Mouse (Mus musculus) liver, postnatal 0 days (tissue): ENCODE measurements around the gene Dqx1. TPM values are rescaled to one million over a fixed set of nuclear protein-coding genes. Genes with fewer than 3 reads are reported as not detected.

ENCODE experiments used
- ATAC-seq: fragments of 200-750 bp; cut with Nextera tagmentation; 2 replicates; pipeline ENCODE4 v1.8.0; 2017; ENCODE audit warnings: mild to moderate bottlenecking, moderate library complexity
- DNase-seq: peaks from one replicate; pipeline ENCODE4 v3.0.0-alpha.2; 2016
- H3K27ac ChIP-seq: fragments of 300-500 bp; sonication (generic); 2 replicates; pipeline ENCODE4 v1.5.1; 2014; ENCODE audit warnings: antibody characterized with exemption, moderate library complexity, mild to moderate bottlenecking, low read depth
- H3K27me3 ChIP-seq: fragments of 300-500 bp; sonication (generic); 2 replicates; pipeline ENCODE4 v1.6.1; 2014; ENCODE audit warnings: low read length, control low read depth, mixed read lengths; ENCODE audit not compliant: insufficient read depth
- H3K36me3 ChIP-seq: fragments of 300-500 bp; sonication (generic); replicated peaks from 2 replicates; pipeline ENCODE4 v1.6.1; 2014; ENCODE audit warnings: mild to moderate bottlenecking, control low read depth, low read length, moderate library complexity, mixed read lengths; ENCODE audit not compliant: insufficient read depth
- H3K4me1 ChIP-seq: fragments of 300-500 bp; sonication (generic); 2 replicates; pipeline ENCODE4 v1.6.1; 2014; ENCODE audit warnings: antibody characterized with exemption, mild to moderate bottlenecking, control low read depth; ENCODE audit not compliant: insufficient read depth
- H3K4me2 ChIP-seq: fragments of 300-500 bp; sonication (generic); 2 replicates; pipeline ENCODE4 v1.6.1; 2014; ENCODE audit warnings: low read depth, mild to moderate bottlenecking, low read length, moderate library complexity, mixed read lengths
- H3K4me3 ChIP-seq: fragments of 300-500 bp; sonication (generic); 2 replicates; pipeline ENCODE4 v1.5.1; 2014; ENCODE audit warnings: low read depth, low read length
- H3K9ac ChIP-seq: fragments of 300-500 bp; sonication (generic); replicated peaks from 2 replicates; pipeline ENCODE4 v1.6.1; 2014; ENCODE audit warnings: mild to moderate bottlenecking, moderate library complexity
- H3K9me3 ChIP-seq: fragments of 300-500 bp; sonication (generic); 2 replicates; pipeline ENCODE4 v1.6.1; 2016; ENCODE audit warnings: mild to moderate bottlenecking, control low read depth, low read length, mixed read lengths
- CTCF ChIP-seq: sonication (generic); IDR thresholded peaks from 2 replicates; pipeline ENCODE4 v1.5.1; 2016; ENCODE audit warnings: antibody characterized with exemption, low read depth
- EP300 ChIP-seq: IDR thresholded peaks from 2 replicates; pipeline ENCODE4 v1.6.1; 2016; ENCODE audit warnings: antibody characterized with exemption, low read depth, mild to moderate bottlenecking
- WGBS: fragments of 180-500 bp; shearing (Covaris S2); extraction: QIAGEN DNeasy Blood & Tissue Kit; methylation state at CpG from one replicate; pipeline ENCODE4 v1.1.7; 2014; ENCODE audit not compliant: insufficient replicate concordance; 5-methylcytosine and 5-hydroxymethylcytosine counted together
- microRNA counts: library from miRNA; unstranded; fragments of <30 nt; microRNA quantifications from one replicate; lab custom pipeline; 2015
- microRNA-seq: library from miRNA; unstranded; fragments of <30 nt; microRNA quantifications from one replicate; pipeline ENCODE4, GENCODE M21; 2016
- polyA plus RNA-seq: library from polyadenylated mRNA; unstranded; fragments of >200 nt; fragmentation: Nextera tagmentation; extraction: Ambion mirVana; gene quantifications from 2 replicates; pipeline ENCODE4 v1.2.1, GENCODE M21; 2015

Dqx1 gene
- polyA plus RNA-seq, 1 experiment from 2014 or later: 7.5 TPM

GRCm38 (mm10) chr6:83115682-83116372 is 58.2 kb downstream of the Dqx1 start:
- H3K9ac ChIP-seq: peak overlapping the region; percentile 85

GRCm38 (mm10) chr6:83116373-83117164 is 58.9 kb downstream of the Dqx1 start:
- Histone ChIP-seq H3K27me3 (no peaks in the 10 kb centered on the region), H3K27ac (no peak overlapping the region), H3K9ac (peak overlapping the region; percentile 85), H3K4me3 (peak overlapping the region; percentile 57), H3K9me3 (no peaks in the 10 kb centered on the region), H3K4me1 (peaks cover 28% of the 10 kb centered on the region), H3K36me3 (peaks cover 8% of the 10 kb centered on the region), H3K4me2 (peak overlapping the region; percentile 98)
- WGBS: 68% methylated on average over 11 of the region's 11 CpGs
- ATAC-seq: no peak
- TF ChIP-seq CTCF (no peak), EP300 (no peak)
- DNase-seq: no peak

More at GRCm38 (mm10) chr6:83115682-83116372, 58.2 kb downstream of the Dqx1 start:
- peak overlapping the region; percentile 98 for H3K4me2 ChIP-seq
- peak overlapping the region; percentile 57 for H3K4me3 ChIP-seq
- WGBS: under 1% methylated on average over 40 of the region's 48 CpGs
- H3K27me3 ChIP-seq: no peaks in the 10 kb centered on the region
- H3K36me3 ChIP-seq: peaks cover 11% of the 10 kb centered on the region
- no peak for TF ChIP-seq CTCF
- ATAC-seq: peak; percentile 58; the same call in 1 of the 2 replicates
- H3K9me3 ChIP-seq: no peaks in the 10 kb centered on the region
- H3K4me1 ChIP-seq: peaks cover 27% of the 10 kb centered on the region
- H3K27ac ChIP-seq: peak overlapping the region; percentile 80
- no peak for DNase-seq

MicroRNAs within 50 kb of the gene (microRNA counts, 519-probe panel; counts per million panel counts)
- not detected for microRNA mmu-miR-3470a+mmu-miR-3470b (lab: Ali Mortazavi, UCI)

Small RNA genes lying within 50 kb of the gene (microRNA-seq; reads per million reads assigned to microRNA genes)
- gene Mir3470a (not detected), gene Mir7040 (not detected)

Other genes with a start within 250 kb of the Dqx1 start
- 0.08 and 0.12 TPM in 2 replicates for gene Sema4f, start 118.1 kb upstream of the Dqx1 start, polyA plus RNA-seq
- 3.8 and 4.3 TPM in 2 replicates for gene M1ap, start 110.9 kb upstream of the Dqx1 start, polyA plus RNA-seq
- gene Dok1, start 24.4 kb upstream of the Dqx1 start, polyA plus RNA-seq: 11.3 and 11.8 TPM in 2 replicates
- gene Loxl3, start 23.7 kb upstream of the Dqx1 start, polyA plus RNA-seq: 1.2 and 1.7 TPM in 2 replicates
- gene Aup1, start 3.3 kb upstream of the Dqx1 start, polyA plus RNA-seq: 175 and 180 TPM in 2 replicates
- gene Htra2, start 2.6 kb upstream of the Dqx1 start, polyA plus RNA-seq: 33.8 and 34.7 TPM in 2 replicates
- not detected in 2 replicates for gene Tlx2, start 12.4 kb downstream of the Dqx1 start, polyA plus RNA-seq
- 11.6 and 11.7 TPM in 2 replicates for gene Pcgf1, start 20.0 kb downstream of the Dqx1 start, polyA plus RNA-seq
- gene Lbx2, start 28.5 kb downstream of the Dqx1 start, polyA plus RNA-seq: 0.40 and 0.51 TPM in 2 replicates
- 0.54 and 0.71 TPM in 2 replicates for gene Ccdc142, start 43.8 kb downstream of the Dqx1 start, polyA plus RNA-seq
- 0.85 and 0.92 TPM in 2 replicates for gene Gm42688, start 43.8 kb downstream of the Dqx1 start, polyA plus RNA-seq
- gene Mrpl53, start 51.2 kb downstream of the Dqx1 start, polyA plus RNA-seq: 88.3 and 90.2 TPM in 2 replicates
- gene Mogs, start 57.7 kb downstream of the Dqx1 start, polyA plus RNA-seq: 21.4 and 21.5 TPM in 2 replicates
- gene Wbp1, start 63.7 kb downstream of the Dqx1 start, polyA plus RNA-seq: 21.0 and 22.0 TPM in 2 replicates
- gene Ino80b, start 67.6 kb downstream of the Dqx1 start, polyA plus RNA-seq: 5.1 and 5.7 TPM in 2 replicates
- gene Rtkn, start 77.6 kb downstream of the Dqx1 start, polyA plus RNA-seq: 7.0 and 7.1 TPM in 2 replicates
- 0.17 and 0.20 TPM in 2 replicates for gene Wdr54, start 98.6 kb downstream of the Dqx1 start, polyA plus RNA-seq
- 0.25 and 0.27 TPM in 2 replicates for gene 1700003E16Rik, start 98.6 kb downstream of the Dqx1 start, polyA plus RNA-seq
- 13.2 and 14.7 TPM in 2 replicates for gene Dctn1, start 108.1 kb downstream of the Dqx1 start, polyA plus RNA-seq
- 0.04 and 0.05 TPM in 2 replicates for gene Slc4a5, start 162.0 kb downstream of the Dqx1 start, polyA plus RNA-seq